Mouse (Mus musculus): Measurements from ENCODE around the gene Nfe2l3. TPM values are rescaled to one million over a fixed set of nuclear protein-coding genes. Genes with fewer than 3 reads are reported as not detected.

The Nfe2l3 gene
- polyA plus RNA-seq, 1 experiment from 2014 or later, result 0.36 TPM

Other genes starting within 250 kb of the Nfe2l3 start
- gene Hnrnpa2b1, start 37.2 kb downstream of the Nfe2l3 start, polyA plus RNA-seq (2014; fragmentation: Nextera tagmentation; extraction: Ambion mirVana), result 1,403 and 1,404 TPM in 2 replicates
- gene Cbx3, start 37.7 kb downstream of the Nfe2l3 start, polyA plus RNA-seq (2014; fragmentation: Nextera tagmentation; extraction: Ambion mirVana), result 468 and 477 TPM in 2 replicates
- gene Snx10, start 91.2 kb downstream of the Nfe2l3 start, polyA plus RNA-seq (2014; fragmentation: Nextera tagmentation; extraction: Ambion mirVana), result 8.5 and 11.1 TPM in 2 replicates